Mouse (Mus musculus) kidney, adult 2 months (tissue): ENCODE data around the gene Prickle2. TPM values are rescaled to one million over a fixed set of nuclear protein-coding genes. Genes with fewer than 3 reads are reported as not detected.

ENCODE experiments used
- DNase-seq: peaks from one replicate; pipeline ENCODE4 v3.0.0; 2021
- H3K27ac ChIP-seq: fragments of 200-500 bp; 2 replicates; pipeline ENCODE4 v1.5.1; 2012; ENCODE audit warnings: low read depth, low read length, control low read depth, inconsistent platforms; ENCODE audit not compliant: insufficient read depth
- H3K27me3 ChIP-seq: fragments of 200-500 bp; replicated peaks from 2 replicates; pipeline ENCODE4 v1.6.1; 2012; ENCODE audit warnings: mild to moderate bottlenecking, moderate library complexity, low read length, inconsistent platforms; ENCODE audit not compliant: control insufficient read depth, insufficient read depth
- H3K36me3 ChIP-seq: fragments of 200-500 bp; 2 replicates; pipeline ENCODE4 v1.6.1; 2012; ENCODE audit warnings: mild to moderate bottlenecking, moderate library complexity, low read length, inconsistent platforms; ENCODE audit not compliant: control insufficient read depth, insufficient read depth
- H3K4me1 ChIP-seq: fragments of 200-500 bp; 2 replicates; pipeline ENCODE4 v1.6.1; 2011; ENCODE audit warnings: low read length; ENCODE audit not compliant: control insufficient read depth, insufficient read depth
- H3K4me3 ChIP-seq: fragments of 200-500 bp; 2 replicates; pipeline ENCODE4 v1.5.1; 2011; ENCODE audit warnings: mild to moderate bottlenecking, low read depth, low read length, control low read depth; ENCODE audit not compliant: insufficient read depth
- CTCF ChIP-seq: fragments of 200-500 bp; conservative IDR thresholded peaks from 2 replicates; pipeline ENCODE4 v1.5.1; 2011; ENCODE audit warnings: low read depth, mild to moderate bottlenecking, control low read depth, low read length, moderate library complexity, mixed read lengths; ENCODE audit not compliant: insufficient read depth, insufficient read length
- POLR2A ChIP-seq: fragments of 200-500 bp; IDR thresholded peaks from one replicate; pipeline ENCODE4 v1.6.1; 2011; ENCODE audit warnings: low read depth, low read length, control low read depth
- WGBS: fragments of 180-500 bp; shearing (Covaris S2); methylation state at CpG from one replicate; pipeline ENCODE4 v1.1.7; 2018; 5-methylcytosine and 5-hydroxymethylcytosine counted together
- polyA plus RNA-seq: library from polyadenylated mRNA; depleted of rRNA; stranded (reverse); fragments of >200 nt; gene quantifications from 2 replicates; pipeline ENCODE4 v1.2.3, GENCODE M21; 2012

Prickle2 gene
- polyA plus RNA-seq, 1 experiment, result 2.5 TPM

DNA sequence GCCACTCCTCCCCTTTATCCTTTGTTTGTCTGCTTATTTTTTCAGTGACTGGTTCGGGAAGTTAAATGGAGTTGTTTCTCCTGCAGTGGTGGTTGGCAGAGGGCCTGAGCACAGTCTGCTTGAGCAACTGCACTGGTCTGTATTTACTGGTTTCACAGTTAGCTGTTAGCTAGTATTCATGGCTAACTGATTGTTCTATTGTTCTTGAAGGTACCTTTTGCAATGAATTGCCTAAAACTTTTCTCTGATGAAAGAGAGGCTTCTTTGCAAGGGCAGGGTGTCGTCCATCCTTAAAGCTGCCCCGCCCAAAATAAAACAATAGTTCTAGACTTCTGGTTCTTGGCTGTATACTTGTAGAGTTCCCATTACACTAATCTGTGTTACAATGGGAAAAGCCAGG is 210.5 kb downstream of the Prickle2 start:
- WGBS, result 82% methylated on average over 3 of the region's 3 CpGs
- no peaks in the 10 kb centered on the region for H3K4me1 ChIP-seq
- H3K27me3 ChIP-seq, result no peaks in the 10 kb centered on the region
- H3K36me3 ChIP-seq, result no peaks in the 10 kb centered on the region
- H3K27ac ChIP-seq, result no peak overlapping the region
- H3K4me3 ChIP-seq, result no peak overlapping the region
- no peak for TF ChIP-seq CTCF
- no peak for TF ChIP-seq POLR2A
- no peak for DNase-seq

- Histone ChIP-seq H3K36me3 (no peaks in the 10 kb centered on the region), H3K4me3 (no peak overlapping the region), H3K27me3 (no peaks in the 10 kb centered on the region), H3K27ac (no peak overlapping the region; the same call in 1 of the 2 replicates), H3K4me1 (no peaks in the 10 kb centered on the region)
- no peak for TF ChIP-seq CTCF
- TF ChIP-seq POLR2A, result no peak
- DNase-seq, result no peak
- WGBS, result 22% methylated on average over 1 of the region's 1 CpGs
Observed at GRCm38 (mm10) chr6:92481690-92481956, 224.3 kb downstream of the Prickle2 start.

DNA sequence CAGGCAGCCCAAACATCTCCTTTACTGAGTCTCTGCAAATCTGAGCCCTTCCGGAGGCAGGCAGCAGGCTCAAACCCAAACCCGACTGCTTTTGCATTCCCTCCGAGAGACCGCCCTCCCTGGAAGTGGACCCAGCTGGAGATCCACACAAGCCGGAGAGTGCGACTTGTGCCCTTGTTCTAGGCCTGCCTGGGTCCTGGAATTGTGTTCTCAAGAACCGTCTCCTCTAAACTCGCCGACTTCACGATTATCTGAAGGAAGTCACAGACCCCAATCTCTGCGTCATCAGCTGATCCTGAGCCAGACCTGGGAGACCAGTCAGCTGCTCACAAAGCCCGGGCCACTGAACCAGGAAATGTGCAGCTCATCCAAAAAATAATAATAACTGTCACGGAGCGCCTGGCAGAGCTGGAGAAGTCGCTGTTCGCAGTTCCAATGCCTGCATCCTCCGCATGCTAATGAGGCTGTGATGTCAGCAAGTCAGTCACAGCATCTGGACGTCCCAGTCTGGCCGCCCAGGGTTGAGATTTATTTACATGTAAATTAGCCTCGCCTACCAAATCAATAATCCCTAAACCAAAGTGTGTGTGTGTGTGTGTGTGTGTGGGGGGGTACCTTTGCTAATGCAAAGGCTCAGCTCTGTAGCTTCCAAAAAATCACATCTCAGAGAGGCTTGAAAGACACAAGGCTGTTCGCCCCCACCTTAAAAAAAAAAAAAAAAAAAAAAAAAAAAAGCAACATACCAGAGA is 224.8 kb downstream of the Prickle2 start:
- no peaks in the 10 kb centered on the region for H3K27me3 ChIP-seq
- peak overlapping the region; percentile 86 for H3K27ac ChIP-seq
- peak; percentile 85 for DNase-seq
- TF ChIP-seq POLR2A (no peak), CTCF (no peak)
- 2% methylated on average over 21 of the region's 21 CpGs for WGBS
- peak overlapping the region; percentile 64 for H3K4me3 ChIP-seq
- no peaks in the 10 kb centered on the region for H3K4me1 ChIP-seq
- no peaks in the 10 kb centered on the region for H3K36me3 ChIP-seq

DNA sequence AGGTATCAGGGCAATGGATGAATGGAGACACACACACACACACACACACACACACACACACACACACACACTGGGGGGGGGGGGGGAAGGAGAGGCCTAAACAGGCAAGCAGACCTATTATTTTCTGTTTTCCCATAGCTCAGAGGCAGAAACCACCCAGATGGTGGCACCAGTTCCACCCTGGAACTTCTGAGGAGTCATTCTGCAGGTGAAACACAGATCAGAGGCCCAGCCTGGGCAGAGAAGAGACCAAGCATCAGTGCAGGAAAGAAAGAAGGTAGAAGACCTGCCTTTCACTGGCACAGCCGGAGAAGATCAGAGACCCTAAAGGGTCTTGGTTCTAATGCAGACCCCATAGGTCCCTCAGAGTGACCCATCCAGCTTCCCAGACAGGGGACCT is 227.3 kb downstream of the Prickle2 start:
- Histone ChIP-seq H3K27ac (no peak overlapping the region), H3K4me1 (no peaks in the 10 kb centered on the region), H3K27me3 (no peaks in the 10 kb centered on the region), H3K4me3 (no peak overlapping the region), H3K36me3 (no peaks in the 10 kb centered on the region)
- TF ChIP-seq CTCF, result no peak
- TF ChIP-seq POLR2A, result no peak
- 97% methylated on average over 1 of the region's 1 CpGs for WGBS
- DNase-seq, result no peak

DNA sequence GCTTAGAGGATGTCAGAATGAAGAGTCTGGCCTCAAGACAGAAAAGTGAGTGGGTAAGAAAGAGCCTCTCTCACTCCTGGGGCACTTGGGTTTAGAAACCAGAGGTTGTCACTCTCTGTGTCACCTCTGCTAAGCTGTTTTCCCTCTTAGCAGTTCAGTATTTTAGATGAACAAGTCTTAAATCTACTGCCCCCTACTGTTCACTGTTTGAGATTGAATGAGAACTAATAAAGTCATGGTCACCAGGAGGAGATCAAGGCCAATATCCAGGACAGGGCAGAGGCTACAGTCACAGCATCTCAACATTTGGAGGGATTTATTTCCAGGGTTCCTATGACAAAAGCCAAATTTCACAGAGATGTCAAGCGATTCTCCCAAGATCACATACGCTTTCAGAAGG is 228.3 kb downstream of the Prickle2 start:
- Histone ChIP-seq H3K27ac (no peak overlapping the region), H3K27me3 (no peaks in the 10 kb centered on the region), H3K4me1 (no peaks in the 10 kb centered on the region), H3K4me3 (no peak overlapping the region), H3K36me3 (no peaks in the 10 kb centered on the region)
- TF ChIP-seq POLR2A (no peak), CTCF (0 out of 2 replicates have a peak, but pooled peaks have one; percentile 7)
- peak; percentile 46 for DNase-seq
- 93% methylated on average over 2 of the region's 2 CpGs for WGBS

DNA sequence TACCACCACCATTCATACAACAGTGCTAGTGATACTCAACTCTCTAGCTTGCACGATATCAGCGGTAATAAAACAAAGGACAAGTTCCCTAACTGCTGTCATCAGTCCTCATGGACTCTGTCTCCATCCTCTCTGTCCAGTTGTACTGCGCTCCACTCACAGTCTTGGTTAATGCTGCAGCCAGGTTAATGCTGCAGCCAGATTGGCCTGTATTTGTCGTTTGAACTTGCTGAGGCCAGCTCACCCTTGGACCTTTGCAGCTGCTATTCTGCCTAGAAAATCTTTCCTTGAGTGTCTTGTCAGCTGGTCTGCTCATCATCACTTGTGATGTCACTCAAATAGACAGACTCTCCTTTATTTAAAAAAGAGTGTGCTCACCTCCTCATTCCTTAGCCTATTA is 236.5 kb downstream of the Prickle2 start:
- no peaks in the 10 kb centered on the region for H3K27me3 ChIP-seq
- no peaks in the 10 kb centered on the region for H3K36me3 ChIP-seq
- TF ChIP-seq POLR2A (no peak), CTCF (no peak)
- H3K4me3 ChIP-seq, result no peak overlapping the region
- H3K4me1 ChIP-seq, result peaks cover 7% of the 10 kb centered on the region
- DNase-seq, result peak; percentile 42
- whole genome bisulfite sequencing, result 42% methylated on average over 4 of the region's 4 CpGs
- 0 out of 2 replicates have a peak overlapping the region, but pooled peaks have one; percentile 50 for H3K27ac ChIP-seq

DNA sequence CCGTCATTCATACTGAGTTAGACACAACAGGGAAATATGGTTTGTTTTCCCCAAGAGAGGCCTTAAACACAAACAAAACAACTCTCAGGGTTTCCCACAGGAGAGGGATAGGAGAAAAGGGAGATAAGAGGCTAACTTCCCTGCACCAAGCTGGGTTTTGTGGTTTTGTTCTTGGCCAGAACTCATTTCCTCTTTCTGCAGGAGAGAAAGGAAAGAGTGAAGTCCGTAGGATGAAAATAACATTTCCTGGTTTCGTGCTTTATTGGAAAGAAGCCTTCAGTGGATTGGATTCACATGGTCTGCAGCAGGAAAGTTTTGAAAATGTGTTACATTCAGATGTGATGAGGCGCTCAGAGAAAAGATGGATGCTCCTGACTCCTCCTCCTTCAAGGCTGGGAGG is 237.1 kb downstream of the Prickle2 start:
- Histone ChIP-seq H3K27ac (0 out of 2 replicates have a peak overlapping the region, but pooled peaks have one; percentile 50), H3K36me3 (no peaks in the 10 kb centered on the region), H3K4me1 (peaks cover 9% of the 10 kb centered on the region), H3K4me3 (no peak overlapping the region), H3K27me3 (no peaks in the 10 kb centered on the region)
- 63% methylated on average over 4 of the region's 4 CpGs for WGBS
- peak; percentile 21 for DNase-seq
- TF ChIP-seq POLR2A (no peak), CTCF (no peak)
